Mouse (Mus musculus) central nervous system, embryonic 11.5 days (tissue): ENCODE data around the gene Nit1. TPM values are rescaled to one million over a fixed set of nuclear protein-coding genes. Genes with fewer than 3 reads are reported as not detected.

Experiments used
- polyA plus RNA-seq: library from polyadenylated mRNA; depleted of rRNA; stranded (reverse); fragments of >200 nt; gene quantifications from 2 replicates; pipeline ENCODE4 v1.2.3, GENCODE M21; 2012; rRNA removed

The Nit1 gene
- 36.9 and 48.0 TPM in 2 replicates for polyA plus RNA-seq

GRCm38 (mm10) chr1:171345225-171346094, at the start of gene Nit1, which contains the start of gene Pfdn2:
TSS of gene Nit1 (minus strand) at chr1:171345646.
TSS of gene Pfdn2 (plus strand) at chr1:171345670.

GRCm38 (mm10) chr1:171388376-171389102, 43.1 kb upstream of the Nit1 start, which contains the start of gene Arhgap30:
TSS of gene Arhgap30 (plus strand) at chr1:171388954.

DNA sequence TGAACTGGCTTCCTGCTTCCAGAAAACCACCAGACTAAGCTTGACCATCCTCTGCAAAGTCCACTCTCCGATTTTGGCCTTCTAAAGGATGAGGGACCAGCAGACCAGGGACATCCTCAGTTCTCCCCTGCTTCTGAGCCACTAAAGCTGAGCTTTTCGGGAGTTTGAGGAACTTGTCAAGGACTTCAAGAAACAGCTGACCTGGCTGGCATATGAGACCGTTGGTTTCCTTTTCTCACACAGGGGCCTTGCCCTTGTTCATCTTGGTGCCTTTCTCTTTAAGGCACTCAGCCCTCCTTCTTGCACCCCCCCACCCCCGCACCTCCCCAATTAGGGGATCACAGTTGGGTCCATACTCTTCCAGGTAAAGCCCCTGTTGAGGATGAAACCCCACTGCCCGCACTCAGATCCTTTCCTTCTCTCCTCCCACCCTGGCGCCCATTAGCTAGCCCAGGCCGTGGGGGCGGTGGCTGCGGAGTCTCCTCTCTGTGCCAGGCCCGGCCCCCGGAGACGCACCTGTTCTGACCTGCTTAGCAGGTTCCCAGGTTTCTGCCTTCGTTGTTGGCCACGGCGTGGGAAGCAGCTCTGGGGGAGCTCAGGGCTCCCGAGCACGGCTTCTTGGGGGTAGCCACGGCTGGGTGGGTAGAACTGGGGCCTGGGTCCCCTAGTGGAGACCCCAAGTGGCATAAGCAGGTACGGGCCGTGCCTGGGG, 24.6 kb upstream of the Nit1 start, which contains the start of gene Nectin4:
TSS of gene Nectin4 (plus strand) at position 255 of the 712 bp plus-strand sequence.

DNA sequence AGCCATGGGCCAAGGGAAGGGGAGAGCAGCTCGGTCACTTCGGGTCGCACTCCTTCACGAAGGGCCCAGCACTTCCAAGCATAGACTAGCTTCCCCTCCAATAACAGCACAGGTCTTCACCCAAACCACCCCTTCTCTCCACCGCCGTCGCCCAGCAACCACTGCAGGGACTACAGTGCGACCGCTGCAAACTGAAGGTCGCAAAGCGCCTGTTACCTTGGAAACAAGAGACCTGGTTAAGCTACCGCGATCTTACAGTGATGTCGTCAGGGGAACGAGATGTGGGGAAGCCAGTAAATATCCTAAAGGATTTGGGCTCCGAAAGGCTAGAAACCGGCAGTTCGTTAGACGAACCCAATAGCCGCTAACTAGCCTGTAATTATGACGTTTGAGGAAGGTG, 15.2 kb upstream of the Nit1 start, which contains the start of gene Klhdc9:
TSS of gene Klhdc9 (minus strand) at position 143 of the 400 bp plus-strand sequence.

DNA sequence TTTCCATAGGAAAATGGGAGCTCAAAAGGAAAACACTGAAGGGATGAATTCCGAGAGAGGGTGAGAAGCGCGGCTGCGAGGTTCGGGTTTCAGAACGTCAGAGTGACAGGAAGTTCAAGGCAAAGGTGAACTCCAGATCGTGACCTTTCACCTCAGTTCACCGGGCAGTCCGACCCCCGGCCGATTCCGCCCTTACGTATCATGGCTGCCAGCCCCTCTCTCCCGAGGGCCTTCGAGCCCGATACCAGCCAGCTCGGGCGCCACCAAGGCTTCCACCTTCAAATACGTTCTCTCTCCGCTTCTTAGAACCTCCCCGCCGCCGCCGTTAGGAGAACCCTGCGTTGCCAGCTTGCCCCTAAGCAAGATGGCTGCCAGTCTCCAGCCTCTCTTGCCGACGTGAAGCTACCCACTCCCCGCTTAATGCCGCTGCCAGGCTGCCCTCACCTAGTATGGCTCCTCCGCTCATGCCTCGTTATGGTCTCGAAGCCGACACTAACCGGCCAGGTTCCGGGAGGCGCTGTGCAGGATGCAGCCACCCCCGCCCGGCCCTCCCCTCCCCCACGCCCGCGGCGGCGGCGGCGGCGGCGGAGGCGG, 16.5 kb downstream of the Nit1 start, which contains the start of gene Dedd:
TSS of gene Dedd (plus strand) at position 307 of the 594 bp plus-strand sequence.

DNA sequence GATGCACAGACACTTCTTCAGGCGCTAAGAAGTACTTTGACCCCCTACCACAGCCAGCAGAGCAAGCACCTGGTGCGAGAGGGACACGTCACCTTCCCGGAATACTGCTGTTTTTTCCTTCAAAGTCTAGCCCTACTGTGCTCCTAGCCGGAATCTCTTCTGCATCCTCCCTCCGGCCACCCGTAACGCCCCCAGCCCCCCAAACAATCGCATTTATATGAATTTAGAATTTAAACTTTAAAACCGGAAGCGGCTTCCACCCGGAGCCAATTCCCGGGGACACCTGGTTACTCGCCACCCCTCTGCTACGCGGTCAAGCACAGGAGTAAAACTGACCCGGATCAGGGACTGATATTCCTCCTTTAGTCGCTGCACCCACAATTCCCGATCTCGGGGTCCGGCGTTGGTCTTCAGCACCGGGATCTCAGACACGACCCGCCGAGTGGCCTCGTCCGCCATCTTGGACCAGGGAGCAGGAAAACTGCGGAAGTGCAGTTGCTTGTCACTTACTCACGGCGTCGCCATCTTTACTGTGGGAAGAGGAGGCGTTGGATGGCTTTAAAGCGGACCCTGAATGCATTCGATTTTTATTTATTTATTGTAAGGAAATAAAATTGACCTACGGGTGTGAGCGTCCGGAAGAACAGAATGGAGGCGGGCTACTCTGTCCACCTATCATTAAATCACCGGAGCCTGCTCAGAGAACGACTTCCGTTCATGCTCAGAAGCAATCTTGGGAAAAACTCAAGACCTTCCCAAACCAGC, 51.0 kb downstream of the Nit1 start, which contains the start of gene Ufc1:
TSS of gene Ufc1 (minus strand) at position 727 of the 765 bp plus-strand sequence.

Other genes with a start within 250 kb of the Nit1 start
- gene Cfap126, start 231.7 kb downstream of the Nit1 start, polyA plus RNA-seq = 3.0 and 3.8 TPM in 2 replicates
- gene Sdhc, start 195.0 kb downstream of the Nit1 start, polyA plus RNA-seq = 236 and 443 TPM in 2 replicates
- gene Mpz, start 194.9 kb downstream of the Nit1 start, polyA plus RNA-seq = 0.72 and 3.3 TPM in 2 replicates
- gene Pcp4l1, start 149.4 kb downstream of the Nit1 start, polyA plus RNA-seq = 11.0 and 15.7 TPM in 2 replicates
- gene Nr1i3, start 131.7 kb downstream of the Nit1 start, polyA plus RNA-seq = 0.02 and 0.04 TPM in 2 replicates
- gene Tomm40l, start 123.1 kb downstream of the Nit1 start, polyA plus RNA-seq = 29.2 and 29.8 TPM in 2 replicates
- 41.5 and 103 TPM in 2 replicates for gene Apoa2, start 120.6 kb downstream of the Nit1 start, polyA plus RNA-seq
- gene Fcer1g, start 111.3 kb downstream of the Nit1 start, polyA plus RNA-seq = 12.5 and 17.5 TPM in 2 replicates
- gene Adamts4, start 95.2 kb downstream of the Nit1 start, polyA plus RNA-seq = 3.2 and 4.1 TPM in 2 replicates
- gene Ndufs2, start 94.3 kb downstream of the Nit1 start, polyA plus RNA-seq = 172 and 189 TPM in 2 replicates
- gene B4galt3, start 75.3 kb downstream of the Nit1 start, polyA plus RNA-seq = 47.0 and 62.1 TPM in 2 replicates
- gene Ppox, start 64.5 kb downstream of the Nit1 start, polyA plus RNA-seq = 95.5 and 100.0 TPM in 2 replicates
- gene Usp21, start 57.7 kb downstream of the Nit1 start, polyA plus RNA-seq = 96.3 and 99.2 TPM in 2 replicates
- 65.4 and 89.0 TPM in 2 replicates for gene Ufc1, start 50.6 kb downstream of the Nit1 start, polyA plus RNA-seq
- gene Dedd, start 16.5 kb downstream of the Nit1 start, polyA plus RNA-seq = 44.7 and 66.6 TPM in 2 replicates
- gene Pfdn2, start within 50 bp of the Nit1 start, polyA plus RNA-seq = 141 and 293 TPM in 2 replicates
- gene Klhdc9, start 15.2 kb upstream of the Nit1 start, polyA plus RNA-seq = 1.9 and 2.2 TPM in 2 replicates
- gene Nectin4, start 24.5 kb upstream of the Nit1 start, polyA plus RNA-seq = 0.95 and 1.1 TPM in 2 replicates
- gene Arhgap30, start 43.3 kb upstream of the Nit1 start, polyA plus RNA-seq = 0.92 and 1.7 TPM in 2 replicates
- gene Usf1, start 65.7 kb upstream of the Nit1 start, polyA plus RNA-seq = 99.5 and 131 TPM in 2 replicates
- 3.7 and 5.0 TPM in 2 replicates for gene Tstd1, start 73.2 kb upstream of the Nit1 start, polyA plus RNA-seq
- gene F11r, start 91.9 kb upstream of the Nit1 start, polyA plus RNA-seq = 7.0 and 10.3 TPM in 2 replicates
- 9.4 and 11.0 TPM in 2 replicates for gene Alyref2, start 157.8 kb upstream of the Nit1 start, polyA plus RNA-seq
- gene Itln1, start 189.6 kb upstream of the Nit1 start, polyA plus RNA-seq = not detected in 2 replicates
- 0.05 TPM in 1 of 2 replicates, not detected in the other for gene Cd244a, start 213.5 kb upstream of the Nit1 start, polyA plus RNA-seq